Mouse (Mus musculus) lung, postnatal 25 days (tissue): Measurements from ENCODE around the gene Cog5.
A peak's percentile ranks its signal among the peaks of the same experiment; 100 is the strongest.
"Not testable (repeated sequence)": the region's sequence is repeated elsewhere in the genome, so short reads cannot be mapped to it uniquely, and the experiment has no call there.

Source experiments
- DNase-seq: peaks from one replicate; pipeline ENCODE4 v3.0.0; 2022; ENCODE audit warnings: low spot score

Gene Cog5

DNA sequence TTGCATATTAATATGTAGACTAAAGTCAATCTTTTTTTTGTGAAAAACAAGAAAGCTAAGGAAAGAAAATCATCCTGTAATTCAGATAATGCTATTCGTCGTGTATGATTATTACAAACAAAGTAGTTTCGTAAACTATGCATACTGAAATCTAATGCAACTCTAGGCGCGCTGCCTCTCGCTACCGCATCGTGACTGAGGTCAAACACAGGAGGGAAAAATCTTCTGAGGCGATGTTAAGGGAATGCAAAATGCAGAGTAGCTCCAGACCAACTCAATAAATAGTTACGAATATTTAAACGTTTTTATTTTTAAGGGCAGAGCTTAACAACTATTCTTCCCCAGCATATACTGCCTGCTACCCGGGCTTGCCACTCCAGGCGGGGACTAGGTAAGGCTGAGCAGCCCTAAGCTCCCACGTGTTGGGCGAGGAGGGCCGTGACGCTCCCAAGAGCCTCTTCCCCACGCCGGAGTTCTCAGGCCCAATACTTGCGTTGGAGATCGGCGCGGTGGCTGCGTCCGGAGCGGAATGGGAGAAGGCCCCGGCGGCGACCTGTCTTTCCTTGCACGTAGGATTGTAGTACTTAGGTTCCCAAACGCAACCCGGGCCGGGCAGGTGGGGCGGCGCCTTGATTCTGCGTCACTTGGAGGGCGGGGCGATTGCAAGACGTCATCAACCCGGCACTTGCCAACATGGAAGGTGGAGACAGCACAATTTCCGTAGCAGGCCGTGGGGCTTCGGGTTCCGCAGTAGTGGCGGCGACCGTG is at the start of gene Cog5, which contains the start of gene Dus4l:
Gene Cog5, plus strand, starts transcription at position 673 of the 768 bp plus-strand sequence.
Gene Dus4l, minus strand, starts transcription at position 630 of the 768 bp plus-strand sequence.
- peak; percentile 96 for DNase-seq

DNA sequence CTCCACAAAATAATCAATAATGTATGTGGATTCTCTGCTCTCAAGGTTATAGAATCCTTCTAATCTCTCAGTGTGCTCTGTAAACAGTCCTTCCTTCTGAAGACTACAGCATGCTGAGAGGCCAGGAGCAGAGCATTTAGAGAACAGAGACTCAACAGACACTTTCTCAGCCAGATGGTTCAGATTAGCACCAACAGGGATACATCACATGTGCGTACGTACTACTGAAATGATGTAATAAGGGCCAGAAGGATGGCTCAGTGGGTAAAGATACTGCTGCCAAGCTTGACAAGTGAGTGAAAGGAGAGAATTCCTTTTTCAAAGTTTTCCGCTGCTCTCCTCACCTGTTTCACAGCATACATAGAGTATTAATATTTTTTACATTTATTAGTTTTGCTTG is 49.8 kb upstream of the Cog5 start:
- no peak for DNase-seq

GRCm38 (mm10) chr12:31608138-31608537 is 46.5 kb upstream of the Cog5 start:
- no peak for DNase-seq

DNA sequence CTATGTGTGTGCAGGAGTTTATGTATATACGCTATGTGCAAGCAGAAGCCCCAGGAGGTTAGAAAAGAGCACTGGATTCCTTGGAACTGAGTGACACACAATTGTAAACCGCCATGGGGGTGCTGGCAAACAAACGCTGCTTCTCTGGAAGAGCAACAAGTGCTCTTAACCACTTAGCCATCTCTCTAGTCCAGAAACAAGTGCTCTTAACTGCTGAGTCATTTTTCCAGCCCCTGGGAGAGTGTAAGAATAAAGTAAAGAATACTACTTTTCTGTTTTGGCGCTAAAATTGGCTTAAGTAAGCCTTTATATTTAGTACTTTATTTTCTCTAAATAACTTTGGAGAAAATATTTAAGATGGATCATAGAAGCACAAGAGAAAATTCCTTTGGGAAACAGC is 41.3 kb upstream of the Cog5 start:
- DNase-seq = peak; percentile 28

DNA sequence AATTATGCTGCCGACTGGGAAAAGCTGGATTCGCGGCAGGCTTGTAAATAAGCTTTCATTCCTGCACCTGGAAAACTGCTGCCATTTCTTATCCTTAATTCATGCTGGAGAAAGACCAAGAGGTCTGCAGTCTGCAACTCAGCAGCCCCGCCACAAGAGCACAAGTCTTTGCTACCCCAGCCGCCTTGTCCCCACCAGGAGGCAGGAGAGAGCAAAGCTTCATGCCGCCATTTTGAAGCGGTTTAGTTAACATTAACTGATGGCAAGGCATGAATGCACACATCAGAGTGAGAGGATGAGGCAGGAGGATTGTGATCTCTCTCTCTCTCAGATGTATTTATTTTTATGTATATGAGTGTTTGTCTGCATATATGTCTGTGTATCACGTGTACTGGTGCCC is 34.6 kb upstream of the Cog5 start:
- DNase-seq = no peak

DNA sequence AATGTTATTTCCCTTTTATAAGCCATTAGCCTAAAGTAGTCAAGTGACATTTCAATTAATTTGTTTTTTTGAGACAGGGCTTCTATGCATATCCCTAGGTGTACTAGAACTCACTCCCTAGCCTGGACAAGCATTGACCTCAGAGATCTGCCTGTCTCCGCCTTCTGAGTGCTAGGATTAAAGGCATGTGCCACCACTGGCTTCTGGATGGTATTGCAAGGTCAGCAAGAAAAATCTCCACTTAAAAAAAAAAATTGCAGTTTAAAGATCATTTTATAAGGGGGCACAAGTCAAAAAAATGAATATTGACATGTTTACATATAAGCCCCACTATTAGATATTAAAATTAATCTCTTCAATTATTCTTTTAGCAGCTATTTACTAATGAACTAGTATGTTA is 29.7 kb upstream of the Cog5 start:
- no peak for DNase-seq

- not testable (repeated sequence) for DNase-seq
Measured at GRCm38 (mm10) chr12:31628396-31628795, 26.3 kb upstream of the Cog5 start.

DNA sequence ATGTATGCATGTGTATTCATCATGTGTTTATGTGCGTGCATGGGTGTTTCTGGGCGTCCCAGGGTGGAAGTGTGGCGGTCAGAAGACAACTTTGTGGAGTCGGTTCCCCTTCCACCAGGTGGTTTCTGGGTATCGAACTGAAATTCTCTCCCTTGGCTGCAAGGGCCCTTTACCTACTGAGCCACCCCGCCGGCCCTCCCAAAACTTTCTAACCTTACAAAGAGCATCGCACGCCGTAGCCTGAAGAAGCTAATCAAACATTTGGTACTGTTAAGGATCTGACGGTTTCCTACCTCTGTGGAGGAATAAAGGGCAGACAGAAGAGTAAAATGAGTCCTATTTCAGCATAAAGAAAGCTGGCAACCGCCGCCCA is 20.7 kb upstream of the Cog5 start:
- no peak for DNase-seq

- peak; percentile 69 for DNase-seq
Measured at GRCm38 (mm10) chr12:31634343-31635239, 20.1 kb upstream of the Cog5 start, which contains the start of gene Bcap29. Gene Bcap29 (minus strand): TSS chr12:31634658.

- no peak for DNase-seq
Measured at GRCm38 (mm10) chr12:31635240-31635607, 19.4 kb upstream of the Cog5 start.

- no peak for DNase-seq
Measured at GRCm38 (mm10) chr12:31653611-31654010, 1.1 kb upstream of the Cog5 start.

GRCm38 (mm10) chr12:31654965-31655477 is 352 bp downstream of the Cog5 start:
- no peak for DNase-seq

- DNase-seq = no peak
Measured at GRCm38 (mm10) chr12:31656841-31657240, 2.2 kb downstream of the Cog5 start.

- no peak for DNase-seq
Measured at GRCm38 (mm10) chr12:31665999-31666398, 11.3 kb downstream of the Cog5 start.

GRCm38 (mm10) chr12:31667187-31667586 is 12.5 kb downstream of the Cog5 start:
- no peak for DNase-seq

DNA sequence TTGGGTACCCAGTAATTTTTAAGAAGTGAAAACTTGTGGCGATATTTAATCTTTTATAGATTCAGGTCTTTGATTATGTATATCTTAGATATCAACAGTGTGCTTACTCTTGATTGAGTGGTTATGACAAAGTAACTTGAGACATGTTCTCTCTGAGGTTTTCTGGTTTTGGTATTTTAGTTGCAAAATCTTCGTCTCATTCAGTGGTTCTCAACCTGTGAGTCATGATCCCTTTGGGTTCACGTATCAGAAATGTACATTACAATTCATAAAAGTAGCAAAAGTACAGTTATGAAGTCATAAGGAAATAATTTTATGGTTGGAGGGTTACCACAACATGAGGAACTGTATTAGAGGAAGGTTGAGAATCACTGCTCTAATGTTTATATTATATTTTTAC is 32.0 kb downstream of the Cog5 start:
- no peak for DNase-seq

DNA sequence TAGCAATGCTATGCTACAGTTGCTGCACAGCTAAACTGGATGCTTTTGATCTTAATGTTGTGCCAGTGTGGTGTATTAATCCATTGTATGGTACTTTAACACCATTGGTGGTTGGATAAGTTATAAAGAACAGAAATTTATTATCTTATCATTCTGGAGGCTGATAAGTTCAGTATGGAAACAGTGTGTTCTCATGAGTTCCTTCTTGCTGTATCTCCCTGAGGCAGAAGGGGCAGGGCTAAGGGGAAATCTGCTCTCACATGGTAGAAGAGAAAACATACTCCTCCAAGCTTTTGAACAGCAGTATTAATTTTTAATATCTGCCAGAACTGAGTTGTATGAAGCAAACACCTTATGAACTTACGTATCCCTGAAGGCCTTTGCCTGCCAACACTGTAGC is 38.6 kb downstream of the Cog5 start:
- no peak for DNase-seq

DNA sequence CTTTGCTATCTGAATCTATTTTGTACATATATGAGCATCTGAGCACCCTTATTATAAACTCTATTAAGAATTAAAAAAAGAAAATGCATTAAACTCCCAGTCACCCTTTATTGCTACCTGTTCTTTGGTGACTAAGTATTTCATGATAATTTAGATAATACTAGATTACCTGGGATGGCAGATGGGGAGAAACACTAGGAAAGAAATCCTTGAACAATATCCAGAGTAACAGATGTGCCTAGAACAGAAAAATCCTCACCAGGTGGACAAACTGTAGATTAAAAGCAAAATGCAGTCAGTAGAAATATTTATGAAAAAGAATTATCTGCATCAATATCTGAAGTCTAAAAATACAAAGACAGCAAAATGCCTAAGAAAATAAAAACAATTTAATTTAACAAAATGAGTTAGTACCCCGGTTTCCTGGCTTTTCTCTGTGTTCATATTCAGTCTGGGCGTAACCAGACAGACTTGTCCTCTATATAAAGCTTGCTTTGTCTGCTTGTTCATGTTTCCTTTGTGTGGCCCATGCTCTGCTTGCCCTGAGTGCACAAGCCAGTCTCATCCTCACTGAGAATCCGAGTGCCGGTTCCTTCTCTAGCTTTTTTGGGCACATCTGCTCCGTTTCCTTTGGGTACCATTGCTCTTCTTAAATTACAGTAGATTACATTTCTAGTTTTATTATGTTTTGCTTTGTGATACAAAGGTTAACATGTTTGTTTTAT is 46.1 kb downstream of the Cog5 start:
- DNase-seq = no peak

GRCm38 (mm10) chr12:31701411-31701810 is 46.7 kb downstream of the Cog5 start:
- DNase-seq = no peak

DNA sequence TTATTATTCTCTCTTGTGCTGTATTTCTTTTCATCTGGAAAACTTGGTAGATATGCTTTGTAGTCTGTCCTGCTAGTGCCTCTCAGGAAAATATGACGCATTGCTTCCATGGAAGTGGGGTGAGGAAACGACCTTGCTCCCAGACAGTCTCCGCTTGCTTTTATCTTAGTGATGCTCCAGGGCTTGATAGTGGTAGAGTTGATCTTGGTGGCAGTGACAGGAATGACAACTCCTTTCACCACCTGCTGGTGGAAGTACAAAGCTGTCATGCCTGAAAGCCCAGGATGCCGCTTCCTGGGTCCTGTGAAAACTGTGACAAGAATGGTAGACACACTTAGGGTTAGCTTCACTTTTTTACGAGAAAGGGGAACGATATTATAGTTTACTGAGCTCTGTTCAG is 49.2 kb downstream of the Cog5 start:
- no peak for DNase-seq

DNA sequence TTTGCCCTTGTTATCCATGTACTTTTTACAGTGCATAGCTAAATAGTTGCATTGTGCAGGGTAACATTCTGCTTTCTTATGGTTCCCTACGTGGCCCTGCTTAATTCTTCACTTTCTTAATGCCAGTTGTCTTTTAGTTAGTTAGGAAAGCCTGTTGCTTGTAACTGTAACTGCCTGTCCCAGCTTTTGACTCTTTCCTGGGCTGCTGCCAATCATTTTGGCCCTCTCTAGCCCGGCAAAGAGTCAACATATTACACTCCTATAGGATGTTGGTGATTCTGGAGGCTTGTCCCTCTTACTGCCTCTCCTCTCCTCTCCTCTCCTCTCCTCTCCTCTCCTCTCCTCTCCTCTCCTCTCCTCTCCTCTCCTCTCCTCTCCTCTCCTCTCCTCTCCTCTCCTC is 51.5 kb downstream of the Cog5 start:
- DNase-seq = no peak

DNA sequence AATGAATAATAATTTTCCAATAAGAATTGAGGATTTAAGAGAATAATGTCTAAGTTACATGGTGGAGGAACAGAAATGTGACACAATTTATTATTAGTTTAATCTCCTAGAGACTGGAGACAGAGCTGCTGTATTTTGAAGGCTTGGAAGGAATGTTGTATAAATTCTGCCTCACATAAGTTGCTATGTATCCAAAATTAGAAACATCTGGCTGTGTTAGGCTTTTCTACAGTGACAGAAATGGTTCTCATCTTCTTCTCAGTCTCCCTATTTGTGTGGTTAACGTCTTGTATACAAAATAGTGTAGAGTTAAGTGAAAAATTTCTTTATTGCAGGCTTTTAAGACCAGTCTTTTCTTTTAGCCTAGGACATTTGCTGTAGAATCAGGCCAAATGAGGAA is 52.9 kb downstream of the Cog5 start:
- no peak for DNase-seq
